Mouse (Mus musculus) A20 (cell line): ENCODE measurements at regions not wholly inside any gene's neighbourhood (a gene's known extent, or its start where the extent isn't known, plus 50 kb on each side); places are given as distances from the start of the nearest gene placed in this dataset.
A peak's percentile ranks its signal among the peaks of the same experiment; 100 is the strongest.

Experiments used
- DNase-seq: peaks from one replicate; pipeline ENCODE4 v3.0.0-alpha.2; 2011; ENCODE audit warnings: low read depth, low spot score

DNA sequence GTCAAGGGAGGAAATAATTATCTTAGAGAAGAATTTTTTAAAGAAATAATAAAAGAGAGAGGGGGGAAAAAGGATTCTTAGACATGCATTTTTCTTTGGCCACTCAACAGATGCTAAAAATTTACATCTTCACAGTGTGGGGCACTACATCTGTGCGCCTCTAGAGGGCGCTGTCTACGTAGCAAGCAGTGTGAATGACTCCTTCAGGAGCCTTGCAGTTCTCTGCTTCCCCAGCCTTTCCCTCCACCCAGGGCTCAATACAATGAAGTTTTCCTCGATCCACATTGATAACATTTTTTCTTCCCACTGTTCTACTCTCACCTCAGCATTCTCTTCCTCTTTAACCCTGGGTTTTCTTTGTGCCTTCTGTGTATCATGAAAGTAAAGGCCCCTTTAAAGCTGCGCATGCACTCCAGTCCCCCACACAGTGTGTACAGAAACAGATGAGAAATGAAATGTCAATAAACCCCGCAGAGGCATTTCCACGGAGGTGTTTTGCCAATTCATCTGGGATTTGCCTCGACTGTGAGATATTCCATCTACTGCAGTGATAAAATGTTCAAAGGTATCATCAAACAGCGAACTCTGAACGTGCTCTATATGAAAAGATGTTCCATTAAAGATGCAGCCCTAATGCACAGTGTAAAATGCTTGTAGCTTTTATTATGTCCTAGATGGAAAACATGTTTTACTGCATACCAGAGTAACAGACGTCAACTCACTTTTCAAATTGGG lies 181.2 kb downstream of the Rdh14 start:
- DNase-seq: peak; percentile 2

DNA sequence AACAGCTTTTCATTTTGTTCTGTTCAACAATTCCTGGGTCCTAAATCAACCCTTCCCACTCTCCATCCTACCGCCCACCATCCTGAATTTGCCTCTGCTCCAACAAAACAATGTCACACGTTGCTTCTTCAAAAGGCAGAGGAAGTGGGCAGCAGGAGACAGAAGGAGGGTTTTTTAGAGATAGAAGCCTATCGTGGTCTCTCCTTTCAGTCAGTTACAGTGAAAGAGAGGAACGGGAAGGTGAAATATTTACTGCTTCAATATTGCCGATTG lies 181.7 kb downstream of the Rdh14 start:
- no peak for DNase-seq

DNA sequence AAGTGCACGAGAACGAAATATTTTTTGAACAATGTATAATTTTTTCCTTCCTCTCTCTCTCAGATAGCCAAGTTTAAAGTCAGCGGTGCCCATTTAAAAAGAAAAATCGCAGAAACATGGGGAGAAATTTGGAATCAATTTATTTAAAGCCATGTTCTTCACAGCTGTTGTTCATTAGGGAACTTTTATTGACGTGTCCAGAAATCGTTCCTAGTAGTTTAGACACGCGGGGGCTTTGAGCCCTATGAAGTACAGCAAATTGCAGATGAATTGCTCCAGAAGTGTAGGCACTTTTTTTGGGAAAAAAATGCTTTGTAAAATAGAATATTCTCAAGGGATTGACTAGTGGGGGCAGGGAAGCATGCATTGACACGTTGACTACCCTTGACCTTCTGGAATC lies 182.8 kb downstream of the Rdh14 start:
- DNase-seq: no peak

DNA sequence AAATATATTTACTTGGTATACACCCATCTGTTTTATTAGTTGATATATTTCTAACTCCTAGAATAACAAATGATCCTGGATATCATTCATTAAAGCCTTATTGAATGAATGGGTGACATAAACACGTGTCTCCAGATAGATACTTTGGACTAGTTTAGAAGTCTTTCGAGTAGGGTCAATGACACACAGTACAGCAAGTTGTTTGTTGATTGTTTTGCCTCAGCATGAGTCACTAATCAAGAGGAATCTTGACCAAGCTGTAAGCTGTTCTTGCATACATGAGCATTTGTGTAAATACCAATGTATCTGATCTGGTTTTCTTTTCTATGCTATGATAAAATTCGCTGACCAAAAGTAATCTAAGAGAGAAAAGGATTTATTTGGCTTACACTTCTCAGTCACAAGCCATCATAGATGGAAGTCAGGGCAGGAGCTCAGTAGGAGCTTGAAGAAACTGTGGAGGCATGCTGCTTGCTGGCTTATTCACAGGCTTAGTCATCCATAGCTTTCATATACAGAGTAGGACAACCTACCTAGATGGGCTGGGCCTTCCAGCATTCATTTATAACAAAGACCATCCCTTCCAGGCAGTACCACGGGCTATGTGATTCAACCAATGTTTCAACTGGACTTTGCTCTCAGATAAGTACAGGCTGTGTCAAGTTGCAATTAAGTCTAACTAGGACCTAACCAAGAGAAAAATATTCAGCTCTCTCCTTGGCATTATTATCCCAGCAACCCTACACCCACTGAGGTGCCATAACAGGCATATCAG lies 192.5 kb downstream of the Rdh14 start:
- no peak for DNase-seq

DNA sequence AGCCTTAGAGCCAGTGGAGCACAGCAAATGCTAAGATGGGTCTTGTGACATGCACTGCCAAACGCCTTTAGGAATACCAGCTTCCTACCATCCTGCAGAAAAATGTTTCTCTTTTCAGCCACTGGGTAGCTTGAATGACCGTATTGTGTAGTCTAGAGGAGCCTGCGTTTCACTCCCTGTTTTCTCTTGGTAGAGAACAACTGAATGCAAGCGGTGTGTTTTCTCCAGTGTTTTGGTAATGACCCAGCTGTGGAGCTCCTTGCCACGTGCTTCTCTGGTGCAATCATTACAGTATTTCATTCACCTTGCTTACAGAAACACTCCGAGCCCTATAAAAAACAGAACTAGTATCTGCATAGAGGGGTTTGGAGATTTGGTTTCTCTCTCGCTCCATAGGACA lies 193.5 kb downstream of the Rdh14 start:
- no peak for DNase-seq

DNA sequence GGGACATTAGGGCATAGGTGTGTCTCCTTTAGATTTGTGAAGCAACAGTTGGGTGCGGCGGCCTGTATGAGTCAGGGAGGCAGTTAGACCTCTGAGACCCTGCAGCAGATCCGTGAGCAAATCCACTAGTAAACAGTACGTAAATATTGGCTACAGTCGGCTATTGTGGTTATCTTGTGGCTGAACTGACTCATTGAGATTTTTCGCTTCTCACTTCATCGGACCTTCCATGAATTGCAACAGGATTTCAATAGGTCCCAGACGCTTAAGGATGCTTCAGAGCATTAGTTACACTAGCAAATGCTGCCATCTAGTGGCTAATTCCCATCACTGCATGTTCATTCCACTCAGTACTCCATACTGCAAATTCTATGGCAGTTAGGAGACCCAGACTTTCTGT lies 199.0 kb downstream of the Rdh14 start:
- DNase-seq: peak; percentile 52

DNA sequence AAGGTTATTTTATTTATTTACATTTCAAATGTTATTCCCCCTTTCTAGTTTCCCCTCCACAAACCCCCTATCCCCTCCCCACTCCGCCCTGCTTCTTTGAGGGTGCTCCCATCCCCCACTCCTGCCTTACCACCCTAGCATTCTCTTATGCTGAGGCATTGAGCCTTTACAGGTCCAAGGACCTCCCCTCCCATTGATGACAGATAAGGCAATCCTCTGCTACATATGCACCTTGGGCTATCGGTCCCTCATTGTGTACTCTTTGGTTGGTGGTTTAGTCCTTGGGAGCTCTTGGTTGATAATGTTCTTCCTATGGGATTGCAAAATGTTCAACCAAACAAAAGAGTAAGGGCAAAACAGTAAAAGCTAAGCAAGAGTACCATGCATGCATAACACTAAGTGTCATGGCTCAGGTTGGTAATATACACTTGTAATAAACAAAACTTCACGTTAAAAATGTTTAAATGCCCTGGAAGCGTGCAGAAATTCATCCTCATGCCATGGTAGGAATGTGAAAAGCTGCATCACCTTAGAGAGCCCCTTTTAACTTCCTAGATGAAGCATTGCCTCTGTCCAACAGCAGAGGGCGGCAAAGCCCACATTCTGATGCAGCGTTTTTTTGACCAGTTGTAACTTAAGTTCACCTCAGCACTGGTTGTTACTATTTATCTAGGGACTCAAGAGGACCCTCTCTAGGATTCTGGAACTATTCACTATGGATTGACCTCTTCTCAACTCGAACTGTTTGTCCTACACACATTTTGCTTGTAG lies 207.6 kb downstream of the Rdh14 start:
- DNase-seq: peak; percentile 45

DNA sequence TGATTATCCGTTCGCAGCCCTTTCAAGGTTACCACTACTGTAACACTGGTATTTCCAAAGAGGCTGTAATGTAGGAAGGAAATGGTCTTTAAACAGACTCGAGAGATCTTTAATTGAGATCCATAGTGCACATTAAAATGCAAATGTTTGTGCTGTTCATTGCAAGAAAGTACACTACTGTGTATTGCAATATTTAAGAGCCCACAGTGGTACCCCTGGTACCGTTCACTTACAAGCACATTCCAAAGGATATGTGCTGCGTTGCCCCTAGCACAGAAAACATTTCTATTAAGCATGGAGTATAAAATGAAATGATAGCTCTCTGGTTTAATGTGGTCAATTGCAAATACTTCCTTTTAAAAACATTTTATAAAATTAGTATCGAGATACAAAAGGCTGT lies 209.5 kb downstream of the Rdh14 start:
- DNase-seq: no peak

DNA sequence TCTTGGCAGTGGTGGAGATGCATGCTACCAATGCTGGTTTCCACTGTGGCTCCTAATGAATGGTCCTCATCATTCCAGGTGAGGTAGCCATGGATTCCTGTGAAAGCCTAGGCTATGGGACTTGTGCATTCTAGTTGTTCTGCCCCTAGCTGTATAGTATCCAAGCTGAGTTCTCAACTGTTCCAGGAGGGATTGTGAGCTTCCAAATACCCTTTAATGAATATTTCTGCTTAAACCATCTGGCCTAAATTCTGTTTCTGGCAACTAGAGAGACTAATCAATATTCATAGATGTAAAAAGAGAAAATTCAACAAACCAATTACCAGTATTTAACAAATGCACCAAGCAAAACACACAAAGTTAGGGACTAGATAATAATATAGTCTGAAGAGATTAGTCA lies 227.7 kb downstream of the Rdh14 start:
- DNase-seq: no peak

DNA sequence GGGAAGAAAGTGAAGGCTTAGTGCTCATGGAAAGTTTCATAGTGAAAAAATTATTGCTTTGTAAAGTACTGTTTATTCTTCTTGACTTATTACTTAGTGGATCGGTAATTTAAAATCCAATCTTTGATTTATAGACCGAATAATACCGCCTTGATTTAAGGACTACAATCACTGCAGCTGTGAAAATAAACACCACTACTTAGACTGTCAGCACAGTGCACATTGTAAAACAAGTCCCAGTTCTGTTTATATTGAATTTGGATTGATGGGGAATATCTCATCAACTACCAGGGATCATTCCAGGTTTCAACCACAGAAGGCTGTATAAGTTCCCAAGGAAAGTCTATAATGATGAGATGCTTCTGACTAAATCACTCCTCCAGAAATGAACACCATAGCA lies 230.0 kb downstream of the Rdh14 start:
- DNase-seq: no peak

DNA sequence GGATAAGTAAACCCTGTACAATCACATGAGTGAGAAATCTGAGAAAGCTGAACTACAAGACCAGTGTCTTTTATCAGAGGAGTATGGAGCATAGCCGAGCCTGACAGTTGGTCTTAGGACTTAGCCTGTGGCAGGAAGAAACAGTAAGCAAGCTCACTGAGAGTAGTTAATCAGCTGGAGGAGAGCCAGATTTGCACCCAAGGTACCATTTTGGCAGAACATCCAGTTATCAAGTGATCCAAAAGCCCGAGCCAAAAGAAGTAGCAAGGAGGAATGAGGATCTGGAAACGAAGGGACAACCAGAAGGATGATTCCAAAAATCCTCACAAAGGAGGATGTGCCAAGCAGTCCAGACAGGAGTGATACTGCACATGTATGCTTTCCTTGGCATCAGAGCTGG lies 248.0 kb downstream of the Rdh14 start:
- DNase-seq: no peak

DNA sequence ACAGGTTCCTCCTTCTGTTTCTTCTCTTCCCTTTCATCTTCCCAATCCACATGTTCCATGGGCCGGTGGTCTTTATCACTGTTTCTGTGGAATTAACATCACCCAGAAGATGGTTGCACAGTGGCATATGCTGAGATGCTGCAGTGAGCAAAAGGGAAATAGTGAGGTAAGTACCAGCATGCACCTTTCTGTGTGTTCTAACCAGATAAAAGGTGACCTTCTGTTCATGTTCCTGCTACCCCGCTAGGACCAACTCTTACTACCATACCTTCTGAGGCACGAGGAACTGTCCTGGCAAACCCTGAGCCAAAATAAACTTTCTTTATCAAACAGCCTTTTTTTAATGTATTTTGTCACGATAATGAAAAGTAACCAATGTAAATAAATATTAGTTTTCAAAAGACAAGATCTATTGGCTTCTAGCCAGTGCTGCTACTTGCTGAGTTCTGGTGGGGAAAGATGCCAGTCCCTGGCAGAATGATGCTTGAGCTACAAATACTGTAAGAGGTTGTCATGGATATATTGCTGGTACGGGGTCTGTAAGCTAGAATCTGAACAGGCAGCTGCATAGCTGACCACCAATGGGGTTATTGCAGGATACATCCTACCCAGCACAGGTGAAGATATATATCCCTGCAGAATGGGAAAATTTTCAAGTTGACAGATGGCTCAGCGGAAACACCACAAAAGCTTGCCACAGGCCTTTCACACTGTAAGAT lies 264.1 kb downstream of the Rdh14 start:
- no peak for DNase-seq

DNA sequence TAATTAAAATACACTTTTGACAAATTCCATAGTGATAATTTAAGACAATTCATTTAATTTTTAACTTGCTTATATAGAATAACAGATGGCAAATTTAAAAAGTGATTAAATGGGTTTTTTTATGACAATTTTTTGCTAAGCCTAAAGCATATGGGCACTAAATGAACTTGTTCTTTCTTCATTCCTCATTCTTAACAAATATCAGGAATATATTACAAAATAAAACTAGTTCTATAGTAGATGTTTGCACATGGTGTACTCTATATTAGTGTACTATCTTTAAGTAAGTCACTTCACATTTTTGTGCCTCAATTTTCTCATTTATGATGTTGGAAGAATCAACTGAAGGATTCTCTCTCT lies 264.6 kb downstream of the Rdh14 start:
- no peak for DNase-seq

DNA sequence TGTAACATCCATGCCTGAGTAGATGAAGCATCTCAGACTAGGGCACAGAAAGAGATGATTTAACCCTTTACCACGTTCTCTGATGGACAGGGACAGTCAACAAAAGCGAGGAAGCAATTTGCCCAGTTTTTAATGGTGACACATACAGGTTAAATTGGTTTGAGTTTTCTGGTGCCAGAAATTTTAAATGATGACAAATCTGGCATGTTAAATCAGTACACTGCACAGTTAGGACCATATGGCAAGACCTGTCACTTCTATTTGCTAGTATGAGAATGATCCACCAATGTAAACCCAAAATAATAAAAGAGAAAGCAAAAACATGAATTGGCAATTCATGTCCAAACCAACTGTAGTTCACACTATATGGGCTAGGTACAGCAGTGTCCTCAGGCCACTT lies 268.3 kb downstream of the Rdh14 start:
- DNase-seq: no peak

DNA sequence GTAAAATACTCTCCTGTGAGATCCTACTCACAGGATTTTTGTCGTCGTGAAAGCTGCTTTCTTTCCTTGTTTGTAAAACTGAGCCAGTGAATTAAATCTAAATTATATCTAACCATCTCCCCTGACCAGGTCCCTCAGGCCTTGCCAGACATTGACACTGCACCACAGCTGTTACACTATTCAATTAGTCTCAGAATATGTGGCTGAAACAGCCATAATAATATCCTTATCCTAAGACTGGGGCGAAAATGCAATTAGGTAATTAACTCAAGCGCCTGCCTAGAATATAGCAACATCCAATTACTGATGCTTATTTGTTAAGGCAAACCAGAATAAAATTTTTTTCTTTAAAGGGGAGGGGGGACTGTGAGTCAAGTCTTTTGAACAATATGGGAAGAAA lies 296.2 kb downstream of the Rdh14 start:
- no peak for DNase-seq
